Mouse (Mus musculus): ENCODE data around the gene Commd9. TPM values are rescaled to one million over a fixed set of nuclear protein-coding genes. Genes with fewer than 3 reads are reported as not detected.

Gene Commd9
- polyA plus RNA-seq, 1 experiment from 2014 or later, result 100 TPM

DNA sequence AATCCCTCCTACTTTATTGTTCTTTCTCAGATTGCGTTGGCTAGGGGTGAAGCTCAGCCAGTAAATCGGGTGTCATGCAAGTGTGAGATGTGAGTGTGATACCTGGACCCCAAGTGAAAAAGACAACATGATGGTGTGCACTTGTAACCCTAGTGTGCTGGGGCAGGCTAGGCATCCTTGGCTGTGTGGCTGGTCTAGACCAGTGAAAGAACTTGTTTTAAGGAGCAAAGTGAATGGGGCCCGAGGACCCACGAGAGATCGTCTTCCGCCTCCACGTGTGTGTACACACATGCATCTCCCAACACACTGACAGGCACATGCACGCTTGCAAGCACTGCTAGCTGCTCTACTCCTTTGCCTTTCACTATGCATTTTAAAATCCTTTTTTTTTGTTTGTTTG, 2.8 kb downstream of the Commd9 start:
- 95% methylated on average over 8 of the region's 8 CpGs for WGBS
- ATAC-seq (ENCODE audit: low FRiP score, low read depth), result no peak
- Histone ChIP-seq H3K9ac (no peak overlapping the region), H3K36me3 (no peaks in the 10 kb centered on the region), H3K4me2 (no peak overlapping the region), H3K9me3 (no peaks in the 10 kb centered on the region), H3K4me3 (no peak overlapping the region), H3K27me3 (no peaks in the 10 kb centered on the region), H3K4me1 (replicated peaks) (peaks cover 18% of the 10 kb centered on the region), H3K27ac (replicated peaks) (no peak overlapping the region)

DNA sequence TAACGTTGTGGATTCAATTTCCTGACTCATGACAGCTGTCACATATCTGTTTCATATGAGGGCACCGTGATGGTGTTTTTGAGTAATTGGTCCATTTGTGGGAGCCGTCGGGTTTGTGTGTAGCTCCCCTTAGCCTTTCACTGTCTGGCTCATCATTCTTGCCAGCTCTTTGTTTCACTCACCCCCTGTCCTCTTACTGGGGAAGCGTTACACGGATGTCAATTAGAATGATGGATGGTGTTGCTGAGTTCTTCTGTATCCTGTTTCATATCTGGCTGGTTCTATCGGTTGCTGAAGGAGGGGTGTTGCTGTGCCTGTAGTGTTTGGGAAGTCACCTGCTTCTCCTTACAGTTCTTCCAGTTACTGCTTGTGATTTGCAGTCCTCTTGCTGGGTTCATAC, 5.1 kb downstream of the Commd9 start:
- no peak overlapping the region for H3K9ac ChIP-seq
- peaks cover 19% of the 10 kb centered on the region for H3K4me1 ChIP-seq (replicated peaks)
- no peak overlapping the region for H3K4me3 ChIP-seq
- H3K27me3 ChIP-seq, result no peaks in the 10 kb centered on the region
- WGBS, result 24% methylated on average over 7 of the region's 7 CpGs
- no peaks in the 10 kb centered on the region; the same call in 1 of the 2 replicates for H3K36me3 ChIP-seq
- 0 out of 2 replicates have a peak, but pooled peaks have one; percentile 38 for ATAC-seq (ENCODE audit: low FRiP score, low read depth)
- no peak overlapping the region for H3K27ac ChIP-seq (replicated peaks)
- H3K4me2 ChIP-seq, result no peak overlapping the region
- no peaks in the 10 kb centered on the region for H3K9me3 ChIP-seq

DNA sequence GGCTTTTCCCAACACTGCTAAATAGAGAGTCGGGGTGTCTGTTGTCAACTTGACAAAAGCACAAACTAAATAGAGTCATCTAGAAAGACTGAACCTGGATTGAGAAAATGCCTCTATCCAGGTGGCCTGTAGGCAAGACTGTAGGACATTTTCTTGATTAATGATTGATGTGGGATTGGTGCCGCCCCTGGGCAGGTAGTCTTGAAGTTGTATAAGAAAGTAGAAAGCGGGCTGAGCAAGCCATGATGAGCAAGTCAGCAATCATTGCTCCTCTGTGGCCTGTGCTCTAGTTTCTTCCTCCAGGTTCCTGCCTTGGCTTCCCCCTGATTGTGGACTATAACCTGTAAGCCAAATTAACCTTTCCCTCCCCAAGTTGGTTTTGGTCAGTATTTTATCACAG, 8.1 kb downstream of the Commd9 start:
- Histone ChIP-seq H3K27me3 (no peaks in the 10 kb centered on the region), H3K9me3 (no peaks in the 10 kb centered on the region), H3K4me3 (no peak overlapping the region), H3K4me1 (replicated peaks) (peaks cover 18% of the 10 kb centered on the region), H3K9ac (no peak overlapping the region), H3K27ac (replicated peaks) (no peak overlapping the region), H3K4me2 (no peak overlapping the region), H3K36me3 (no peaks in the 10 kb centered on the region; the same call in 1 of the 2 replicates)
- ATAC-seq (ENCODE audit: low FRiP score, low read depth), result no peak
- WGBS, result 95% methylated on average over 3 of the region's 3 CpGs

DNA sequence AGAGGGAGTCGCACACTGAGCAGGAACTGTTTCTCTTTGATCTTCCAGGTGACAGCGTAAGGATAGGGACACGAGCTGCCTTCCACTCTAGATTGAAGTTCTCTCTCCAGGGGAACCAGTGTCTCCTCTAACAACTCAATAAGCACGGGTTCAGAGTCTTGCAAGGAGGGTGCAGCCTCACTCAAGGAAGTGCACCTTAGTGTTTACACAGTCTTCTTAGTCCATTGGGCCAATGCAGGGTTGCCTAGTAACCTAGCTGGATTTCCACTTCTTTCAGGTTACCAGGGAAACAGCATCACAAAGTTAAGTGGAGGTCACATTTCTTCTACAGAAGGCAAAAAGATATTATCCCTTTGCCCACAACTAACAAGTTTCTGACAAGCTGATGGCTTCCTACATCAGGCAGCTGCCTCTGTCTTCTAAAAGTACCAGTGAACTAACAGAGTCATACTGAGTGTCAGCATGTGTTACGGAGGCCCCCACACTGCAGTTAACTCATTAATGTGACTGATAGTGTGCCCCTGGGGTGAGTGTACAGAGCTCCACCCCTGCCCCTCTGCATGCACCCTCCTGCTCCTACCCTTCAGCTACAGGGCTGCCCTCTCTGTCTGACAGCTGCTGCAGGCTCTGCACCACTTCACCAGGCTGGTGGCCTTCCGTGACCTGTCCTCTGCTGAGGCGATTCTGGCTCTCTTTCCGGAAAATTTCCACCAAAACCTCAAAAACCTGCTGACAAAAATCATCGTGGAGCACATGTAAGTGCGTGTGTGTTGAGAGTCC, 10.6 kb downstream of the Commd9 start:
- Histone ChIP-seq H3K4me3 (no peak overlapping the region), H3K27ac (replicated peaks) (no peak overlapping the region), H3K9me3 (no peaks in the 10 kb centered on the region), H3K36me3 (peaks cover 4% of the 10 kb centered on the region; the same call in 1 of the 2 replicates), H3K4me1 (replicated peaks) (peaks cover 14% of the 10 kb centered on the region), H3K9ac (no peak overlapping the region), H3K27me3 (no peaks in the 10 kb centered on the region), H3K4me2 (no peak overlapping the region)
- 0 out of 2 replicates have a peak, but pooled peaks have one; percentile 23 for ATAC-seq (ENCODE audit: low FRiP score, low read depth)
- WGBS, result 62% methylated on average over 10 of the region's 10 CpGs

DNA sequence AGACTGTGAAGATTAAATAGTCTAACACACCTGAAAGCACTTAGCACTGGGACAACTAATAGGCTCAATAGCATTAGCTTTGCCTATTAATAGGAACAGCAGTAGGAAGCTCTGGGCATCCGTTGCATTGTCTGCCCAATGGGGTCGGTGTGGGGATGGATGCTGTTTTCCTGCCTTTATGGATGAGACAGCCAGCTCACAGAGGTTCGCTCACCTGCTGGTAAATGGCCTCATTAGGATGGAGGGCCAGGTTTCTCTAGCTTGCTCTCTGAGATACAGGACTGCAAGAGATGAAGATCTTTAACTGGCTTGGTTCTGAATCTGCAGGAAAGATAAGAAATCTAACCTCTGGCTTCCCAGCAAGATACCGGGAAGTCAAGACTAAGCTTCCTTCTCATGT, 16.1 kb downstream of the Commd9 start:
- WGBS, result 70% methylated on average over 4 of the region's 4 CpGs
- H3K4me1 ChIP-seq (replicated peaks), result peaks cover 13% of the 10 kb centered on the region
- H3K9me3 ChIP-seq, result no peaks in the 10 kb centered on the region
- no peak for ATAC-seq (ENCODE audit: low FRiP score, low read depth)
- no peak overlapping the region for H3K4me2 ChIP-seq
- H3K27ac ChIP-seq (replicated peaks), result no peak overlapping the region
- peaks cover 4% of the 10 kb centered on the region; the same call in 1 of the 2 replicates for H3K36me3 ChIP-seq
- no peaks in the 10 kb centered on the region for H3K27me3 ChIP-seq
- H3K4me3 ChIP-seq, result no peak overlapping the region
- H3K9ac ChIP-seq, result no peak overlapping the region

DNA sequence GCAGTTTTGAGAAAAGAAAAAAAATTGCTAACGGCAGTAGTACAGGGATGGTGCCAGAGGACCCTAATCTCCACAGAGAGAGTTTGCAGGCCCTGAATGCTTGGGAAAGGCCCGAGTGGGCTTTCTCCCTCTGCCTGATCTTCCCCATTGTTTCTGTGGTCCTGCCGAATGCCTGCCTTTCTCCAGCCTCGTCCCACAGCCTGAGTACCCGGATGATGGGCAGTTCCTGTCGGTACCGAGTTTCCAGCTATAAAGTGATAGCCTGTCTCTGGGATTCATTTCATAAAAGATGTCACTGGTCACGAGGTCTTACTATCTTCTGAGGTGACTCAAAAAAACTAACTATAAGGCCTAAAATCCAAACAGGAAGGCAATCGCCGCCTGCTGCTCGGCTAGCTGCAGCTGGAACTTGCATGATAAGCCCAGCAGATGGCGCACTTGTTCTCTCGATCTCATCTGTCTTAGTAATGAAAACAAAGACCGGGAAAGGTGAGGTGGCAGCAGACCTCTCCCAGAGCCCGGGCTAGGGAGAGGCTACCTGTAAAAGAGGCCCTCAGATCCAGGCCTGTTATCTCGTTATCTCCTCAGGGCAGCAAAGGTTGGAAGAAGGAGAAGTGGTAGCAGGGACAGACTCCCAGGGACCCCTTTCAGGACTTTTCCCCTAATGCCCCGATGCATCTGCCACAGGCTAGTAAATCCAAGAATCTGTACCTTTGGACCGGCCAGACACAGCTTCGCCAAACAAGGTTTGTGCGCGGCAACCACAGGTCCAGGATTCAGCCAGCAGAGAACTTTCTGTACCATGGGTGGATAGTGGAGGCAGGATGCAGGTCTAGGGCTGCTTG, 19.7 kb downstream of the Commd9 start:
- peak overlapping the region; percentile 14; the same call in 1 of the 2 replicates for H3K4me3 ChIP-seq
- no peaks in the 10 kb centered on the region for H3K36me3 ChIP-seq
- no peaks in the 10 kb centered on the region for H3K9me3 ChIP-seq
- no peaks in the 10 kb centered on the region for H3K27me3 ChIP-seq
- peak overlapping the region; percentile 34 for H3K9ac ChIP-seq
- H3K27ac ChIP-seq (replicated peaks), result peak overlapping the region; percentile 52
- peak overlapping the region; percentile 51 for H3K4me2 ChIP-seq
- peaks cover 10% of the 10 kb centered on the region for H3K4me1 ChIP-seq (replicated peaks)
- 24% methylated on average over 21 of the region's 21 CpGs for WGBS
- ATAC-seq (ENCODE audit: low FRiP score, low read depth), result peak; percentile 75

DNA sequence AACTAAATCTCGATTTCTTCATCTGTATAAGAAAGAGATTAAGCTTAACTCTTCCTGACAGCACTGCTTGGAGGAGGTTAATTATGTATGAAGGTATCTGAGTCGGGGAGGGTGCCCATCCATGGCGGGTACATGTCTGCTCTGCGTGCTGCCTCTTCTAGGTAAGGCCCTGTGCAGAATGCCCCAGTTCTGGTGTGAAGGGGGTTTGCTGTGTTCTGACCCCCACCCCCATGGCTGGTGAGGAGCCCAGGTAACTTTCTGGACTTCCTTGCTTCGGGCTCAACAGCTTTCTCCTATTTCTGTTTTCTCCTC, 20.3 kb downstream of the Commd9 start:
- Histone ChIP-seq H3K4me3 (no peak overlapping the region), H3K36me3 (no peaks in the 10 kb centered on the region), H3K4me1 (replicated peaks) (peaks cover 10% of the 10 kb centered on the region), H3K27ac (replicated peaks) (peak overlapping the region; percentile 52; the same call in 1 of the 2 replicates), H3K27me3 (no peaks in the 10 kb centered on the region), H3K4me2 (peak overlapping the region; percentile 51), H3K9me3 (no peaks in the 10 kb centered on the region), H3K9ac (peak overlapping the region; percentile 34)
- WGBS, result 62% methylated on average over 5 of the region's 5 CpGs
- ATAC-seq (ENCODE audit: low FRiP score, low read depth), result 0 out of 2 replicates have a peak, but pooled peaks have one; percentile 24

DNA sequence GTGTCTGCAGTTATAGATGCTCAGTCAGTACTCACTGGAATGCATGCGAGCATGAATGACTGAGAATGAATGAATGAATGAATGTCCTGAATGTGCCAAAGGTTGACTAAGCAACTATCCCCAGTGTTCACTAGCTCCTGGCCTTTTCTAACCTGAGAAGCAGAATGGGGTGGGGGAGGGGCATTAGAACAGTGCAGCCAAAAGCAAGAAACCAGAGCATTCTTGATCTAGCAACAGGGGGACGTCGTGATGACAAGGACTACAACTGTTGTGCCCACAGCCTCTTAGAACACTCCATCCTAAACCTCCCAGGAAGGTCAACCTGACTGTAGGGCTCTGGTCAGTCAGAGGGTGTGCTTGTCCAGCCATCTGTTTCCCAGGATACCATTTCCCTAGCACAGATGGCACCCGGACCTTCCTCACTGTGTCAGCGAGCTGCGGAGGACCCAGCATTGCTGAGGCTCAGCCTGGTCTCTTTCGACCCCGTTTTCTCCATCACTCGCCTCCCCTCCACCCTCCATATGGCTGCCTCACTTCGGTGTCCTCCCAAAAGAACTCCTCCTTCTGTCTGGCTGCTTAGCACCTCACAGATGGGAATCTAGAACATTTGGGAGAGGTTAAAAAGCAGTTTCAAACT, 21.5 kb downstream of the Commd9 start:
- H3K4me3 ChIP-seq, result no peak overlapping the region
- H3K9ac ChIP-seq, result no peak overlapping the region
- no peak overlapping the region for H3K27ac ChIP-seq (replicated peaks)
- H3K4me1 ChIP-seq (replicated peaks), result peaks cover 10% of the 10 kb centered on the region
- H3K27me3 ChIP-seq, result no peaks in the 10 kb centered on the region
- peak; percentile 28; the same call in 1 of the 2 replicates for ATAC-seq (ENCODE audit: low FRiP score, low read depth)
- WGBS, result 63% methylated on average over 10 of the region's 10 CpGs
- H3K9me3 ChIP-seq, result no peaks in the 10 kb centered on the region
- no peak overlapping the region for H3K4me2 ChIP-seq
- H3K36me3 ChIP-seq, result no peaks in the 10 kb centered on the region

DNA sequence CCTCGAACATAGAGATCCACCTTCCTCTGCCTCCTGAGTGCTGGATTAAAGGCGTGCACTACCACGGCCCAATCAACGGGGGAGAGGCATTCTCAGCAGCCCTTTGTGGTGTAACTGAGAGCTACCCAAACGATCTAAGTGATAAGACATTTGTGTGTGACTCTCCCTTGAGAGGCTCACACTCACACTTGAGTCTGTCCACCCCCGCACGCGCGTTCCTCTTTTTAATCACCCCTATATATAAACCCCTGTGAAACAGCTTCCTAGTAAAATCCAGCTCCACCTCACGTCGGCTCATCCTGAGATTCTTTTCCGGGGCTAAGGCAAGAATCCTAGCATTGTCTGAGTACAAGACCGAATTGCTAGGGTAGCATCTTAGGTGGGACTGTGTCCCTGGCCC, 22.7 kb downstream of the Commd9 start:
- ATAC-seq (ENCODE audit: low FRiP score, low read depth), result no peak
- WGBS, result 68% methylated on average over 13 of the region's 13 CpGs
- Histone ChIP-seq H3K4me3 (no peak overlapping the region), H3K27me3 (no peaks in the 10 kb centered on the region), H3K9ac (no peak overlapping the region), H3K9me3 (no peaks in the 10 kb centered on the region), H3K27ac (replicated peaks) (no peak overlapping the region), H3K36me3 (no peaks in the 10 kb centered on the region), H3K4me1 (replicated peaks) (peaks cover 10% of the 10 kb centered on the region), H3K4me2 (no peak overlapping the region)

DNA sequence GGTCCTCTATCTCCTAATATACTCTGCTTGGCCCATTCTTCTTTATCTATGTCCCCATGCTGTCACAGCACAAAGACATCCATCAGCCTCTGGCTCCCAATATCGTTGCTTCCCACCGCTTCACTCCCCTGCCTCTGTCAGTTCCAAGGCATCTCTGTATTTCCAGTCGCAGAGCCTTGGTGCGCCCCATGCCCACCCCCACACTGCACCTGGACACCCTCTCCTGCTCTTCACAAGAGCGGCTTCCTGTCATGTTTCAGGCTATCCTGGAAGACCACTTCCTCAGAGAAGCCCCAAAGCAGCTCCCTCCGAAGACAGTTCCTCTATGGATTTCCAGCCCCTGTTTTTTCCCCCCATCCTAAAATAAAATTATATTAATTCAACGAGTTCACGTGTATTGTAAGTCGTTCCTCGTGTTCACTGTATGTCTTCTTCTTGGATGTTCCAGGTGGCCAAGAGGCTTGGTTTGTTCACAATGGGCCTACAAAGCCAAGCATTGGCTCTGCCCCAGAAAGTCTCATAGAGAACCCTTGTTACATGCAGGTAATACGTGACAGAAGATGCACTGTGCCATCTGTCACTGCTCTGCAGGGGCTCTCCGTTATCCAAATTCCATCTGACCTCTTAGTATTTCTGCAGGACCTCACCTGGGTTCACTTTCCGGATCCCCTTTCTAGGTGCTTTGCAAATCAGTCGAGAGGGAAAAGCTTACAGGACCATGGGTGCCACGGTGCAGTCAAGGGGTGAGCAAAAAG, 23.5 kb downstream of the Commd9 start:
- H3K4me2 ChIP-seq, result no peak overlapping the region
- no peak overlapping the region for H3K9ac ChIP-seq
- H3K36me3 ChIP-seq, result no peaks in the 10 kb centered on the region
- ATAC-seq (ENCODE audit: low FRiP score, low read depth), result no peak
- H3K27me3 ChIP-seq, result no peaks in the 10 kb centered on the region
- H3K4me1 ChIP-seq (replicated peaks), result peaks cover 10% of the 10 kb centered on the region
- H3K27ac ChIP-seq (replicated peaks), result no peak overlapping the region
- no peak overlapping the region for H3K4me3 ChIP-seq
- H3K9me3 ChIP-seq, result no peaks in the 10 kb centered on the region
- 73% methylated on average over 15 of the region's 15 CpGs for WGBS

DNA sequence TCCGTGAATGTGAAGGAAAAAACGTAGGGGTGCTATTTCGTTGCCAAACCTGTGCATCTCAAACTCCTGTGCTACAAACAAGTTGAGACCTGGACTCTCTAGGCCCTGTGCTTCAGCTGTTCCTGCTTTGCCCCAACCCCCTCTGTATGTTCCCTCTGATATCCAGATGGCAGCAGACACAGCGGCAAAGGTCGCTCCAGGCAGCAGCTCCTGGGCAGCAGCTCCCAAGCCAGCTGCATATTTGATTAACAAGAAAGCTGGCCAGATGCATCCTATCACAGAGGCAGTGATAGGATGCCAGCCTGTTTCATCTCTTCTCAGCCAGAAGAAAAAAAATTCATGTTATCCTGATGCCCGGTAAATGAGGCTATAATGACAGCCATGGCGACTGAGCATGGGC, 32.5 kb downstream of the Commd9 start:
- H3K27ac ChIP-seq (replicated peaks), result 0 out of 2 replicates have a peak overlapping the region, but pooled peaks have one; percentile 1
- H3K9me3 ChIP-seq, result no peaks in the 10 kb centered on the region
- H3K9ac ChIP-seq, result no peak overlapping the region
- no peak overlapping the region for H3K4me2 ChIP-seq
- no peaks in the 10 kb centered on the region for H3K36me3 ChIP-seq
- no peak overlapping the region for H3K4me3 ChIP-seq
- H3K27me3 ChIP-seq, result no peaks in the 10 kb centered on the region
- ATAC-seq (ENCODE audit: low FRiP score, low read depth), result peak; percentile 63; the same call in 1 of the 2 replicates
- H3K4me1 ChIP-seq (replicated peaks), result peaks cover 13% of the 10 kb centered on the region; the same call in 1 of the 2 replicates
- WGBS, result 60% methylated on average over 7 of the region's 7 CpGs
